In the genomic region with DNA sequence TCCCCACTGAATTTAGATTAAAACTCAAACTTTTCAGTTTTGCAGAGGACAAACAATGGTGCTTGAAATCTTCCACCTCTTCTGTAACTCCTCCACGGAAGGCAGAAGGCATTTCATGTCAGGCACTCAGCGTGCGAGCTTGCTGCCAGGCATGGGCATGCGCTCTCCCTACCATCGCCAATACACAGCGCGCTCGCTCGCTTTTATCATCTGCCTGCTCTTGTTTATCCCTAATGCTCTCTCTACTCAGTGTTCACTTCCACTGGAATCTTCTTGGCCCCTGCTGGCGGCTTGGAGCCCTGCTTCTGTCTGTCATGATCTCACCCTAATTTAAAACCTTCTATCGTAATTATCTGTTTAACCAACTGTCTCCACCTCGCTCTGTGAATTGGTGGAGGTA, we compare ENCODE assay signal across 18 mouse cellular contexts. TPM values are rescaled to one million over a fixed set of nuclear protein-coding genes. Genes with fewer than 3 reads are reported as not detected.
DNase-seq lines count a peak whose midpoint lies in the region; ATAC-seq and TF ChIP-seq lines count a peak whose summit lies in the region.
"Had no signal": no experiment of that assay in that cellular context is flagged by ENCODE, and none has a peak within 500 bp of the region (broad histone marks: within the 10 kb centered on the region; RNA-seq: fewer than 3 reads in every experiment).

No protein-coding gene starts in this region.

- H3K9ac ChIP-seq in forebrain, embryonic 14.5 days (ENCODE audit: low read length) = no peak overlapping the region
- H3K9ac ChIP-seq in lung, postnatal 0 days (replicated peaks; ENCODE audit: low read depth) = no peak overlapping the region
- H3K9ac ChIP-seq in liver, embryonic 11.5 days (ENCODE audit: low read depth, low read length) = no peak overlapping the region
- H3K9ac ChIP-seq: heart, embryonic 13.5 days; hindbrain, embryonic 14.5 days; neural tube, embryonic 13.5 days; stomach, embryonic 15.5 days had no signal

- 46% methylated on average over 12 of the region's 12 CpGs for WGBS in forebrain, embryonic 14.5 days
- 56% methylated on average over 12 of the region's 12 CpGs for WGBS in lung, postnatal 0 days
- 82% methylated on average over 12 of the region's 12 CpGs for WGBS in liver, embryonic 11.5 days

- peak; percentile 25; the same call in 1 of the 2 replicates for TF ChIP-seq CTCF in lung, postnatal 0 days (IDR thresholded peaks at IDR 0.05)

- no peaks in the 10 kb centered on the region for H3K4me1 ChIP-seq in forebrain, embryonic 14.5 days (ENCODE audit: control insufficient read depth, insufficient read depth, low read length)
- H3K4me1 ChIP-seq in lung, postnatal 0 days (ENCODE audit: insufficient read depth, low read depth, low read length) = no peaks in the 10 kb centered on the region
- H3K4me1 ChIP-seq in liver, embryonic 11.5 days (replicated peaks; ENCODE audit: control insufficient read depth, insufficient read depth, low read length) = no peaks in the 10 kb centered on the region
- H3K4me1 ChIP-seq: heart, embryonic 13.5 days; neural tube, embryonic 13.5 days; stomach, embryonic 15.5 days had no signal

- no peak for TF ChIP-seq EP300 in lung, postnatal 0 days (IDR thresholded peaks at IDR 0.05)

- H3K4me3 ChIP-seq in forebrain, embryonic 14.5 days (ENCODE audit: low read depth, low read length) = no peak overlapping the region
- H3K4me3 ChIP-seq in lung, postnatal 0 days (ENCODE audit: low read depth, low read length) = no peak overlapping the region
- no peak overlapping the region for H3K4me3 ChIP-seq in liver, embryonic 11.5 days (ENCODE audit: low read depth, low read length)
- H3K4me3 ChIP-seq: heart, embryonic 13.5 days; neural tube, embryonic 13.5 days; stomach, embryonic 15.5 days had no signal

- H3K27me3 ChIP-seq in forebrain, embryonic 14.5 days (replicated peaks; ENCODE audit: control insufficient read depth, insufficient read depth, low read length) = no peaks in the 10 kb centered on the region
- H3K27me3 ChIP-seq in lung, postnatal 0 days (replicated peaks; ENCODE audit: insufficient read depth, low read length) = no peaks in the 10 kb centered on the region
- no peaks in the 10 kb centered on the region for H3K27me3 ChIP-seq in liver, embryonic 11.5 days (replicated peaks; ENCODE audit: control insufficient read depth, insufficient read depth, low read length)
- H3K27me3 ChIP-seq: heart, embryonic 13.5 days; neural tube, embryonic 13.5 days; stomach, embryonic 15.5 days had no signal

- H3K36me3 ChIP-seq in forebrain, embryonic 14.5 days (ENCODE audit: control insufficient read depth, insufficient read depth, low read length) = no peaks in the 10 kb centered on the region
- H3K36me3 ChIP-seq in lung, postnatal 0 days (ENCODE audit: insufficient read depth, low read length) = no peaks in the 10 kb centered on the region
- H3K36me3 ChIP-seq in liver, embryonic 11.5 days (ENCODE audit: control insufficient read depth, insufficient read depth, low read length) = no peaks in the 10 kb centered on the region
- H3K36me3 ChIP-seq: heart, embryonic 13.5 days; neural tube, embryonic 13.5 days; stomach, embryonic 15.5 days had no signal

- peak overlapping the region; percentile 23; the same call in 1 of the 2 replicates for H3K4me2 ChIP-seq in forebrain, embryonic 14.5 days (ENCODE audit: low read length)
- H3K4me2 ChIP-seq in lung, postnatal 0 days (replicated peaks; ENCODE audit: low read depth, low read length) = no peak overlapping the region
- no peak overlapping the region for H3K4me2 ChIP-seq in liver, embryonic 11.5 days
- H3K4me2 ChIP-seq: heart, embryonic 13.5 days; hindbrain, embryonic 14.5 days; neural tube, embryonic 13.5 days; stomach, embryonic 15.5 days had no signal

- no peak overlapping the region for H3K27ac ChIP-seq in forebrain, embryonic 14.5 days (ENCODE audit: low read depth, low read length)
- H3K27ac ChIP-seq in lung, postnatal 0 days (ENCODE audit: low read length) = no peak overlapping the region
- H3K27ac ChIP-seq in liver, embryonic 11.5 days (ENCODE audit: low read depth, low read length) = no peak overlapping the region
- H3K27ac ChIP-seq: heart, embryonic 13.5 days; hindbrain, embryonic 14.5 days; neural tube, embryonic 13.5 days; stomach, embryonic 15.5 days had no signal

- no peak for DNase-seq in frontal cortex, postnatal 14 days (ENCODE audit: low spot score in 2 of 2)
- peak; percentile 76 for DNase-seq in MN1 (ENCODE audit: low spot score)
- DNase-seq in forebrain, embryonic 14.5 days (ENCODE audit: low spot score) = peak; percentile 67
- DNase-seq in lung, postnatal 0 days (ENCODE audit: low spot score) = peak; percentile 17
- no peak for DNase-seq in spleen, adult 18-20 months
- DNase-seq in liver, embryonic 11.5 days (ENCODE audit: low spot score) = no peak
- no peak for DNase-seq in frontal cortex, postnatal 25 days (ENCODE audit: low spot score in 2 of 2)
- DNase-seq: gastrocnemius, postnatal 10 days; kidney, adult 11 months; liver; thymus, postnatal 36 days had no signal

- no peaks in the 10 kb centered on the region for H3K9me3 ChIP-seq in forebrain, embryonic 14.5 days (replicated peaks; ENCODE audit: control insufficient read depth, low read length)
- no peaks in the 10 kb centered on the region for H3K9me3 ChIP-seq in lung, postnatal 0 days (ENCODE audit: low read length)
- H3K9me3 ChIP-seq in liver, embryonic 11.5 days (ENCODE audit: control insufficient read depth, low read length) = no peaks in the 10 kb centered on the region
- H3K9me3 ChIP-seq: heart, embryonic 13.5 days; neural tube, embryonic 13.5 days; stomach, embryonic 15.5 days had no signal

- ATAC-seq in frontal cortex, adult (ENCODE audit: low TSS enrichment) = peak; percentile 99
- peak; percentile 87 for ATAC-seq in forebrain, embryonic 14.5 days
- ATAC-seq in lung, postnatal 0 days = no peak; the same call in 1 of the 2 replicates
- no peak for ATAC-seq in liver, embryonic 11.5 days (replicated peaks; ENCODE audit: low FRiP score)

RNA-seq across cellular contexts. Expression of gene Sostdc1, which starts 11.6 kb away (rescaled TPM):
- polyA plus RNA-seq in forebrain, embryonic 14.5 days (2014; fragmentation: Nextera tagmentation; extraction: Ambion mirVana) = 11.4 and 11.7 TPM in 2 replicates
- 0.23 and 0.83 TPM in 2 replicates for polyA plus RNA-seq in lung, postnatal 0 days (2015; fragmentation: Nextera tagmentation; extraction: Ambion mirVana)
- 0.63 and 1.3 TPM in 2 replicates for polyA plus RNA-seq in liver, embryonic 11.5 days (2014; fragmentation: Nextera tagmentation; extraction: Ambion mirVana)

RNA-seq across cellular contexts. Expression of gene Lrrc72, which starts 49.1 kb away (rescaled TPM):
- polyA plus RNA-seq in forebrain, embryonic 14.5 days (2014; fragmentation: Nextera tagmentation; extraction: Ambion mirVana) = not detected in 2 replicates
- polyA plus RNA-seq in lung, postnatal 0 days (2015; fragmentation: Nextera tagmentation; extraction: Ambion mirVana) = not detected in 2 replicates
- polyA plus RNA-seq in liver, embryonic 11.5 days (2014; fragmentation: Nextera tagmentation; extraction: Ambion mirVana) = not detected in 2 replicates
- polyA plus RNA-seq: heart, embryonic 13.5 days; hindbrain, embryonic 14.5 days; large intestine, adult 2 months; midbrain, postnatal 0 days; neural tube, embryonic 13.5 days; stomach, embryonic 15.5 days had no signal

Comparison
In these comparisons a context has a peak if more than half of its experiments do, and no peak if none do; other contexts are left out.
1. ATAC-seq: peak in frontal cortex, adult (single experiment) and forebrain, embryonic 14.5 days (single experiment); none in lung, postnatal 0 days (single experiment) and liver, embryonic 11.5 days (single experiment).
2. DNase-seq: peak in MN1 (single experiment), forebrain, embryonic 14.5 days (single experiment) and lung, postnatal 0 days (single experiment); none in frontal cortex, postnatal 14 days (0 of 2), spleen, adult 18-20 months (0 of 2), liver, embryonic 11.5 days (single experiment) and frontal cortex, postnatal 25 days (0 of 2).